Mouse (Mus musculus): ENCODE measurements around the gene Atp6v0a1. TPM values are rescaled to one million over a fixed set of nuclear protein-coding genes. Genes with fewer than 3 reads are reported as not detected.

The Atp6v0a1 gene
- 100 to 1,000 TPM; 446 to 454 TPM for total RNA-seq (2021)

GRCm38 (mm10) chr11:101009046-101009887 is at the start of gene Atp6v0a1:
Atp6v0a1 (plus strand) TSS chr11:101009452.
- peak; percentile 91 to 93 for DNase-seq (ENCODE audit: extremely low spot score in 1 of 2, low spot score in 1 of 2)

GRCm38 (mm10) chr11:100959464-100959810 is 49.8 kb upstream of the Atp6v0a1 start:
- DNase-seq (ENCODE audit: extremely low spot score in 1 of 2, low spot score in 1 of 2): peak; percentile 46 to 77

GRCm38 (mm10) chr11:100959826-100960225 is 49.4 kb upstream of the Atp6v0a1 start:
- no peak for DNase-seq (ENCODE audit: extremely low spot score in 1 of 2, low spot score in 1 of 2)

GRCm38 (mm10) chr11:100960540-100960939 is 48.7 kb upstream of the Atp6v0a1 start:
- peak in 1 of 2 experiments; percentile 38 for DNase-seq (ENCODE audit: extremely low spot score in 1 of 2, low spot score in 1 of 2)

- no peak for DNase-seq (ENCODE audit: extremely low spot score in 1 of 2, low spot score in 1 of 2)
These were observed 46.8 kb upstream of the Atp6v0a1 start for GRCm38 (mm10) chr11:100962371-100962911.

GRCm38 (mm10) chr11:100963647-100964046 is 45.6 kb upstream of the Atp6v0a1 start:
- DNase-seq (ENCODE audit: extremely low spot score in 1 of 2, low spot score in 1 of 2): no peak

GRCm38 (mm10) chr11:100964180-100964579 is 45.1 kb upstream of the Atp6v0a1 start:
- no peak for DNase-seq (ENCODE audit: extremely low spot score in 1 of 2, low spot score in 1 of 2)

- DNase-seq (ENCODE audit: extremely low spot score in 1 of 2, low spot score in 1 of 2): no peak
These were observed 44.2 kb upstream of the Atp6v0a1 start for GRCm38 (mm10) chr11:100964901-100965542.

- DNase-seq (ENCODE audit: extremely low spot score in 1 of 2, low spot score in 1 of 2): no peak
These were observed 43.5 kb upstream of the Atp6v0a1 start for GRCm38 (mm10) chr11:100965760-100966159.

- no peak for DNase-seq (ENCODE audit: extremely low spot score in 1 of 2, low spot score in 1 of 2)
These were observed 41.9 kb upstream of the Atp6v0a1 start for GRCm38 (mm10) chr11:100967376-100967775.

- DNase-seq (ENCODE audit: extremely low spot score in 1 of 2, low spot score in 1 of 2): no peak
These were observed 41.3 kb upstream of the Atp6v0a1 start for GRCm38 (mm10) chr11:100967881-100968420.

GRCm38 (mm10) chr11:100968501-100968900 is 40.8 kb upstream of the Atp6v0a1 start:
- no peak for DNase-seq (ENCODE audit: extremely low spot score in 1 of 2, low spot score in 1 of 2)

- DNase-seq (ENCODE audit: extremely low spot score in 1 of 2, low spot score in 1 of 2): no peak
These were observed 40.0 kb upstream of the Atp6v0a1 start for GRCm38 (mm10) chr11:100969189-100969743.

GRCm38 (mm10) chr11:100969744-100970556 is 39.3 kb upstream of the Atp6v0a1 start:
- no peak for DNase-seq (ENCODE audit: extremely low spot score in 1 of 2, low spot score in 1 of 2)

GRCm38 (mm10) chr11:100970557-100970937 is 38.7 kb upstream of the Atp6v0a1 start, which contains the start of gene Cavin1:
Cavin1 (minus strand) TSS chr11:100970887.
- DNase-seq (ENCODE audit: extremely low spot score in 1 of 2, low spot score in 1 of 2): peak; percentile 25 to 49

- no peak for DNase-seq (ENCODE audit: extremely low spot score in 1 of 2, low spot score in 1 of 2)
These were observed 37.8 kb upstream of the Atp6v0a1 start for GRCm38 (mm10) chr11:100971455-100971854.

GRCm38 (mm10) chr11:100973245-100973644 is 36.0 kb upstream of the Atp6v0a1 start:
- no peak for DNase-seq (ENCODE audit: extremely low spot score in 1 of 2, low spot score in 1 of 2)

GRCm38 (mm10) chr11:100974381-100974970 is 34.8 kb upstream of the Atp6v0a1 start:
- no peak for DNase-seq (ENCODE audit: extremely low spot score in 1 of 2, low spot score in 1 of 2)

- no peak for DNase-seq (ENCODE audit: extremely low spot score in 1 of 2, low spot score in 1 of 2)
These were observed 34.0 kb upstream of the Atp6v0a1 start for GRCm38 (mm10) chr11:100975241-100975640.

- no peak for DNase-seq (ENCODE audit: extremely low spot score in 1 of 2, low spot score in 1 of 2)
These were observed 29.4 kb upstream of the Atp6v0a1 start for GRCm38 (mm10) chr11:100979887-100980286.
